Mouse (Mus musculus): ENCODE results near the gene Dnhd1.
A peak's percentile ranks its signal among the peaks of the same experiment; 100 is the strongest.
"Not testable (repeated sequence)": the region's sequence is repeated elsewhere in the genome, so short reads cannot be mapped to it uniquely, and the experiment has no call there.

Gene Dnhd1

DNA sequence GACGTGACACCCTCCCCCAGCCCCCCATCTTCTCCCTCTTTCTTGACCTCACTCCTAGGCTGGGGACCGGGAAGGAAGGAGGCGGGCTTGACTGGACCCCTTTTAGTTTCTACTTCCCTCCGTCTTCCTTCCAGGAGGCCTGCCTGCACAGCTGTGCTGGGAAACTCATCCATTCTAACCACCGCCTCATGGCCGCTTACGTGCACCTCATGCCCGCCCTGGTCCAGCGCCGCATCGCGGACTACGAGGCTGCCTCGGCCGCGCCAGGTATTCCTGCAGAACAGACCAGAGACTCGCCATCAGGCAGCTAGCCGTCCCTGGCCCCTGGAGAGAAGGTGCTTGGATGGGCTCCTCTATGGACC, 9.8 kb upstream of the Dnhd1 start:
- DNase-seq: peak; percentile 58

DNA sequence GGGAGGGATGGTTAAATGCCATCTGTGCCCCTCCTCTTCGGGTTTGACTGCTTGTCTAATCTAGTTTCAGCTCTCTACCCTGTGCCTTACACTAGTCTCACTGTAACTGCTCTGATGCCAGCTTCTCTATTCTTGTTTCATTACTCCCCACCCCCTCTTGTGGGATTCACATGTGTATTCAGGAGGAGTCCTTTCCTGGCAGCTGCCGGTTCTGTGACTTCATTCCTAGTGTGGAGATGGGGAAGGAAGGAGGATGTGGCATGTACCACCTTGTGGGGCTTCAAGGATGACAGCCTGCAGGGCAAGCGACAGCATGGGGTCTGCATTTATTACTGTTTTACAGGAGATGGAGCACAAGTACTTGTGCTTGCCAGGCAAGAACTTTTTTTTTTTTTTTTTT, 8.7 kb upstream of the Dnhd1 start:
- no peak for DNase-seq

- DNase-seq: no peak
Measured at GRCm38 (mm10) chr7:105685541-105686197, 35.0 kb downstream of the Dnhd1 start.

DNA sequence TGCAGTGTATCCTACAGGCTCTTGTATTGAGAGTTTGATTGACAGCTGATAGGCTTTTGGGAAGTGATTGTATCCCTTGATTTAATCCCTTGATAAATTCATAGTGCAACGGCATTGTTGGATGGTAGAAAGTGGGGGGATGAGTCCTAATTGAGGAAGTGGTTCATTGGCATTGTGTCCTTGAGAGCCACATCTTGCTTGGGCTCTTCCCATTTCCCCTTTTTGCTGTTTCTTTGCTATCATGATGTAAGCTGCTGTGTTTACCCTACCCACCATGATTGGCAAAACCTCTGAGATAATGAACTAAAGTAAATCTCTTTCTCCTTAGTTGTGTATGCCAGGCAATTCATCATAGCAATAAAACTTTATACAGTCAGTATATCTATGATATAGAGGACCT, 40.2 kb downstream of the Dnhd1 start:
- no peak for DNase-seq

GRCm38 (mm10) chr7:105703184-105703583, 52.6 kb downstream of the Dnhd1 start:
- DNase-seq: no peak

DNA sequence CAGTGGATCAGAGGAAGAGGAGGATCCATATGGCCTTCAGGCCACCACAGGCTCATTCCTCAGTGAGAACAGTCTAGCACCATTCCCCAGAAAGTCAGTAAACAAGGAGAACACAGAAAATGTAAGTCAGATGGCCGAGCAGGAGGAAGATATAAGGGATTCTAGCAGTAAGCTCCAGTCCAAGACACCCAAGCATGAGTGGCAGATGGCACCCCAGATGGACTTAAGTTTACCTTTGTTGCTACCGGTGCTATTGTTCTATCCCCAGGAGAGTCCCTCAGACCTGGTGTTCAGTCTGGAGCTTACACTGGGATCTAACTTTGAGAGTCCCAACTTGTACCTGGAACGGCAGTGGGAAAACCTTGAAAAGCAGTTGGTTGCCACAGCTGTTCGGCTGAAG, 53.2 kb downstream of the Dnhd1 start:
- no peak for DNase-seq

DNA sequence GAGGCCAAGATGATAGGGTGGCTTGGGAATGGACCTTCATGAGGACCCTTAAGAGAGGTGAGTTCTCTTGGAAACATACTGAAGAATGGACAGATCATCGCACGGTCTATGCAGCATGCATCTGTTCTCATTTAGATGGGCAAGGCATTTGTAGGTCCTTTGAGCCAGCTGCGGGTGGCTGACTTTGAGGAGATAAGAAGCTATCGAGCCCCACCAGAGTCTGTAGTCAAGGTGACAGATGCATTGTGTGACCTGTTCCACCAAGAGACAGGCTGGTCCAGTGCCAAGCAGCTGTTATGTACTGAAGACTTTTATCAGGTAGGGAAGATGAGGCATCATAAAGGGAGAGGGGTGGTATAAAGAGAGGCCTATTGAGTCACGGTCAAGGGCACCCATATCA, 58.1 kb downstream of the Dnhd1 start:
- no peak for DNase-seq

GRCm38 (mm10) chr7:105715366-105715765, 64.7 kb downstream of the Dnhd1 start:
- peak; percentile 56 for DNase-seq

- DNase-seq: no peak
Measured at GRCm38 (mm10) chr7:105721916-105722315, 71.3 kb downstream of the Dnhd1 start.

DNA sequence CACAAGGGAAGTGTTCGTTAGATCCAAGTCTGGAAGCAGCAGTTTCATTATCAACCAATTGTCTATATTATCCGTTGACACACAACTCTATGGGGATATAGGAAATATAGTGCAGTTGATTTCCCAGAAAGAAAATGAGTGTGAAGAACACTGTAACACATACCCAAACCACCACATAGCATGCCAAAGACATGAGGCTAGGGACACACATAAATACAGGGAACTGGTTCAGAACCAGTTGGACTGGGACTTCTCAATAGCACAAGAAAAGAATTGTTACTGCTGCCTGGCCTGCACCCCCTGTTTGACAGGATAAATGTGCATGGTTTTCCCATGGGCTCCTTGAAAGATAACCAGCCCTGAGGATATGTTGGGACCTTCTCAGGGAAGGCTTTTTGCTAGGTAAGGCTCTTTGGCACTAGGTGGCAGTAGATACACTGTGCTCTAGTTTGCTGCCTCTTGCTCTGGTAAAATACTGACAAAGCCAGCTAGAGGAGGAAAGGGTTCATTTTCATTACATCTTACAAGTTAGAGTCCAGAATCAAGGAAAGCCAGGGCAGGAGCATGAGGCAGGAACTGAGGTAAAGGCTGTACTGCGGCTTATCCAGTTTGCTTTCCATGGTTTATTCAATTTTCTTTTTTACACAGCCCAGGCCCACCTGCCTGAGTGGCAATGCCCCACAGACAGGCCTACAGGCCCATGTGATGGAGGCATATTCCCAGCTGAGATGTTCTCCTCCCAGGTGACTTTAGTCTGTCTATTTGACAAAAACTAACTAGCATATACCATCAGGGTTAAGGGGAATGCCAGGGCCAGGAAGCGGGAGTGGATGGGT, 75.7 kb downstream of the Dnhd1 start:
- DNase-seq: peak; percentile 40

DNA sequence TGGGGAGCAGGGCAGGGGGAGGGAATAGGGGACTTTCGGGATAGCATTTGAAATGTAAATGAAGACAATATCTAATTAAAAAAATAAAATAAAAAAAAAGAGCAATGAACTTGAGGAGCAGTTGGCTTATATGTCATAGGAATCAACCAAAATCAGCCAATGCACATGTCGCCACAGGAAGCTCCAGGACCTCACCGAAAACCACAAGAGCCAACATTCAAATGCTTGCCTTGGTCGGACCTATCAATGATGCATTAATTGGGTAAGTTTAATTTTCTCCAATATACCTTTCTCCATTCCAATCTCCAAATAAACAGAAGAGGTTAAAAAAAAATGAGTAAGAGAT, 76.3 kb downstream of the Dnhd1 start:
- DNase-seq: no peak

GRCm38 (mm10) chr7:105728701-105729428, 78.2 kb downstream of the Dnhd1 start:
- no peak for DNase-seq

GRCm38 (mm10) chr7:105733836-105734235, 83.2 kb downstream of the Dnhd1 start:
- DNase-seq: no peak

GRCm38 (mm10) chr7:105734826-105735225, 84.2 kb downstream of the Dnhd1 start:
- no peak for DNase-seq

DNA sequence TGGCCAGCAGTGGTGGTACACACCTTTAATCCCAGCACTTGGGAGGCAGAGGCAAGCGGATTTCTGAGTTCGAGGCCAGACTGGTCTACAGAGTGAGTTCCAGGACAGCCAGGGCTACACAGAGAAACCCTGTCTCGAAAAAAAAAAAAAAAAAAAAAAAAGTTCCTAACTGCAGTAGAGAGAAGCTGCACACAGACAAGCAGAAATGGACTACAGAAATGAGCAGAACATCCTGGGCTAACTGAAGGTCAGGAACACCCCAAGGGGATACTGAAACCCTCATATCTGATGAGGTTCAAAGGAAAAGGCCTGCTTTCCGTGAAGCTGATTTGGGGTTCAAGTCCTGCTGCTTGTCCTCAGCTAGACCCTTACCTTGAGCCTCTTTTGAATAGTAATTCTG, 84.8 kb downstream of the Dnhd1 start:
- DNase-seq: not testable (repeated sequence)

GRCm38 (mm10) chr7:105736264-105736901, 85.8 kb downstream of the Dnhd1 start, which contains the start of gene Ilk:
Gene Ilk, plus strand, starts transcription at chr7:105736592.
- DNase-seq: peak; percentile 85

DNA sequence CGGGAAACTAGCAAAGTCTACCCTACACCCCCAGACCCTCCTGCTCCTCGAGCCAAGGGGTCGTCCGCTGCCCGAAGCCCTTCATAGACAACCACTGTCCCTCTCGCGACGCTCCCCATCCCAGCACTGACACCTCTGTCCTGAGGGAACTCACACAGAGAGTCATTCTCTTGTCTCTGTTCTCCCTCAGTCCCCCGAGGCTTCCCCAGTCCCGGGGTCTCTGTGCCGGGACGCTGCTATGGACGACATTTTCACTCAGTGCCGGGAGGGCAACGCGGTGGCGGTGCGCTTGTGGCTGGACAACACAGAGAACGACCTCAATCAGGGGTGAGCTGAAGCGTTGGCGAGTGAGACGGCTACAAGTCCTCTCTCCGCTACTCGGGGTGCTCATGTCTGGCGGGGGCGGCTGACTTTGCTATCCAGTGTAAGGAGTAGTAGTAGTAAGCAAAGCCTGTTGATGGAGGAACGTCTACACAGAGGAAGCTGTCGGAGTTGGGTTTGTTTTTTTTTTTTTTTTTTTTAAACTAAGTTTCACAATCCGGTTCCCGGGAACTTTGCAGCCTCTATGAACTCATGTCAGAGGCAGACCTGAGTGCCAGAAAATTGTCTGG, 86.4 kb downstream of the Dnhd1 start, which contains the start of gene Rrp8:
TSS of gene Rrp8 (minus strand) at position 475 of the 611 bp plus-strand sequence.
- peak; percentile 63 for DNase-seq

- no peak for DNase-seq
Measured at GRCm38 (mm10) chr7:105737648-105738047, 87.0 kb downstream of the Dnhd1 start.

DNA sequence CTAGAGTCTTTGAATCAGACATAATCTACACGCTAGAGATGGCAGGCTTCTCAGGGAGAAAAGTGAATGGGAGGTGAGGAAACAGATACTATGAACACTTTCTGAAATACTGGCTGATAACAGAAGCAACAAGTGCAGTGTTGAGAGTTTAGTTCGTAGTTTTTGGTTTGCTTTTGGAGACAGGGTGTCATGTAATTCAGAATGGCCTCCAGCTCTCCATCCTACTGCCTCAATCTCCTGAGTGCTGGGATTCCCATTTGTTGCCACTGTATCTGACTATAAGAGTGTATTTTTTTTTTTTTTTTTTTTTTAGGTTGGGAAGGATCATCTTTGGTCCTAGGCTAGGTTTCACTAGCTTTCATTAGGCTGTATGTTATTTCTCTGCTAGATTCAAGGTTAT, 87.7 kb downstream of the Dnhd1 start:
- no peak for DNase-seq

- DNase-seq: no peak
Measured at GRCm38 (mm10) chr7:105738948-105739347, 88.3 kb downstream of the Dnhd1 start.

DNA sequence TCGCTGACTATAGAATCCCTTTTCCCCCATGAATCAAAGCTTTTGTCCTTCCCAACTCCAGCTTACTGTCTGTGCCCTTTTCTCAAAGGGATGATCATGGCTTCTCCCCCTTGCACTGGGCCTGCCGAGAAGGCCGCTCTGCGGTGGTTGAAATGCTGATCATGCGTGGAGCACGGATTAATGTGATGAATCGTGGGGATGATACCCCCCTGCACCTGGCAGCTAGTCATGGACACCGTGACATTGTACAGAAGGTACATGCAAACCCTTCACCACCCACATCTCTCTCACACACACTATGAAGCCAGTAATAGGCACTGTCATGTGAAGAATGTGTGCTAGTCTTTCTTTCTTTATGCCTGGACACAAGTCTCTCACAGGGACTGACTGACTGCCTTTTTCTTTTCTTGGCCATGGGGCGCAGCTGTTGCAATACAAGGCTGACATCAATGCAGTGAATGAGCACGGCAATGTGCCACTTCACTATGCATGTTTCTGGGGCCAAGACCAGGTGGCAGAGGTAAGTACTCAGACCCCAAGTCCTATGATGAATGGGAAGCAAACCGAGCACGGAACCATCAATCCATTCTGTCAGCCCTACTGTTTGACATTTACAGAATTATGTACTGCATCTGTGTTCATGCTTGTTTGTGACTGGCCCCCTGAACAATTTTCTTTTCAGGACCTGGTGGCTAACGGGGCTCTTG, 89.6 kb downstream of the Dnhd1 start:
- DNase-seq: no peak

DNA sequence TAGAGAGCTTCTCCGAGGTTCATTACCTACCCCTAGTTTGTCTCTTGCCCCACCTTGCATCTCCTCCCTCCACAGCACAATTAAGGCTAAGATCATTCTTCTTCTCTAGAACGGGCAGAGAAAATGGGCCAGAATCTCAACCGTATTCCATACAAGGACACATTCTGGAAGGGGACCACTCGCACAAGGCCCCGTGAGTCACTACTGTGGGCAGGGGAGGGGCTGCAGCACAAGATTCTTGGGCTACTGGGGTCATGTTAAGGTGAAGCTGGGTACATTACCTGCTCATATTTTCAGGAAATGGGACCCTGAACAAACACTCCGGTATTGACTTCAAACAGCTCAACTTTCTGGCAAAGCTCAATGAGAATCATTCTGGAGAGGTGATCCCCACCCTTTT, 90.2 kb downstream of the Dnhd1 start:
- no peak for DNase-seq

All from thymus, postnatal 4 days (tissue).